Mouse (Mus musculus): ENCODE measurements around the gene Ccna1.

Gene Ccna1

DNA sequence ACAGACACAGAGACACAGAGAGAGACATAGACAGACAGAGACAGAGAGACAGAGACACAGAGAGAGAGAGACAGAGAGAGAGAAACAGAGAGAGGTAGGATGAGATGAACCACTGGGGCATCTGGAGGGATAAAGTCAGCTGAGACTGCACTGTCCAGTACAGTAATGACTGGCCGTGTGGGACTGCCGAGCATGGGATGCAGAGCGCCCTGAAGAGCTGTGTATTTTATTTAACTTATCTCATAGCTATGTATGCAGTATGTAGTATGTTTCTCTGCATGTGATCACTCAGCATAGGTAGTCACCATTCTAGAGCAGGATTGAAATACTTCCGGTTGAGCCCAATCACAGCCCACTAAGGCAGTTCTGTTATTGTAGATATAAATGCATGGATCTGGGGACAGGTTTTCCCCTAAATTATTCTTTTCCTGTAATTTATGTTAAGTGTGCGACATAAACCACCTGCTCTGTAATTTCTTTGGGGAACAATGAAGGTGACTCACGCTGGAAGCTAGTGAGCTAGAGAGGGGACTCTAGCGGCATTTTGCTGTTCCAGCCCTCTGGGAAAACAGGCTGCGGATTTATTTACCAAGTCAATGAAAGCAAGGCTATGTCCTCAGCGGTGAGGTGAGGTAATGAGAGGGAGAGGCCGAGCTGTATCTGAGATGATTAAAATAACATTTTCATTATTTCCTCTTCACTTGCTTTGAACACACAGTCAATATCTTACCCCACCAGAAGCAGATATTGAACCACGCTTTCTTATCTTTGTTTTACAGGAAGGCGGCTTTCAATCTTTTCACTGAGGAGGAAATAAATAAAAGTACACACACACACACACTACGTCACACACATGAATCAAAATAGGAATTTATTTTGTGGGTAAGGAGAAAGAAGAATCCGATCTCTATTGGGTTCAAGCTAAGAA is 10.7 kb upstream of the Ccna1 start:
- no peak for DNase-seq

DNA sequence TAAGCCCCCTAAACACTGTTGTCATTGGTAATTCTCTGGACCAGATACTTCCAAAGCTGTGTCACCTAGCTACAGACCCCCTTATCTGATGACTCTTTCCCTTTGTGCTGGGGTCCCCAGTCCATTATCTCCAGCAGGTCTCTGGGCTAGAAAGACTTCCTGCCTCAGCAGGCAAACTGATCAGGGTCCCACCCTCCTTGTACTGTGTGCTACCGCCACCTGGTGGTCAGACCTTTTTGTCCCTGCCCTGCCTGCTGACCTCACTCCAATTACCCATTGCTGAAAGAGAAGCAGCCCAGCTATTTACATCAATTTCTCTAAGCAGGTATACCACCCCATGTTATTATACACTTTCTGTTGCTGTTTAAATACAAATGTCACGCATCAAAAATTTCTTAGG is 9.1 kb upstream of the Ccna1 start:
- DNase-seq = peak; percentile 50

GRCm38 (mm10) chr3:55062653-55063052 is 7.4 kb upstream of the Ccna1 start:
- no peak for DNase-seq

DNA sequence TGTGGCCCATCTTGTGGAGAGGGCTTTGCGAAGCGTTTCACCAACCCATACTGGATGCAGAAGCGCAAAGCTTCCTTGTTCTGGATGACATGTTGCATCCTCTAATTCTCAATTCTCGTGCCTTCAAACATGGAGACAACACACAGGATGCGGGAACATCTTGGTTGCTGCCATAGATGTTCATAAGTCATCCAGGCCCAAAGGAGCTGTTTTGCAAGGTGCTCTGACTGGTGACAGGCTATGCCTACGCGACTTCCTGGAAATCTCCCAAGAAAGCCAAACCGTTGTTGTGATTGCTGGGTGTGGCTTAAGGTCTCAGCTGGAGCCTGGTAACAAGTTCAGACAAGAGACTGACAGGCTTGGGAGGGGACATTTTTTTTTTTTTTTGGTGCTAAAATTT is 1.1 kb upstream of the Ccna1 start:
- DNase-seq = no peak

DNA sequence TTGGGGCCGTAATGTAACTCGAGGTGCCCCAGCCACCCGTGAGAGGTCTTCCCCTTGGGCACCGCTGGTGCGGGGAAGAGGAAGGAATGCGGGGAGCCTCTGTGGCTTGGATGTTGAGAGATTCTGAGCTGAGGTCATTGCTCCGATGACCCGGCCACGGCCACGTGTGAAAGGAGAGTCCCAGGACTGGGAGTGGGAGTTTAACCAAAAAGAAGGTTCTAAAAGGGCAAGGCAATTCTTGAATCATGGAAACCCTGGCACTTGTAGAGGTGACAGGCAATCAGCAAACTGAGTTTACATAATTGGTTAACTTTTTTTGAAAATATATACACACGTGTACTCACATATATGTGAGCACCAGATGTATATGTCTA is 433 bp upstream of the Ccna1 start:
- no peak for DNase-seq

GRCm38 (mm10) chr3:55054231-55054630 is 1.1 kb downstream of the Ccna1 start:
- no peak for DNase-seq

DNA sequence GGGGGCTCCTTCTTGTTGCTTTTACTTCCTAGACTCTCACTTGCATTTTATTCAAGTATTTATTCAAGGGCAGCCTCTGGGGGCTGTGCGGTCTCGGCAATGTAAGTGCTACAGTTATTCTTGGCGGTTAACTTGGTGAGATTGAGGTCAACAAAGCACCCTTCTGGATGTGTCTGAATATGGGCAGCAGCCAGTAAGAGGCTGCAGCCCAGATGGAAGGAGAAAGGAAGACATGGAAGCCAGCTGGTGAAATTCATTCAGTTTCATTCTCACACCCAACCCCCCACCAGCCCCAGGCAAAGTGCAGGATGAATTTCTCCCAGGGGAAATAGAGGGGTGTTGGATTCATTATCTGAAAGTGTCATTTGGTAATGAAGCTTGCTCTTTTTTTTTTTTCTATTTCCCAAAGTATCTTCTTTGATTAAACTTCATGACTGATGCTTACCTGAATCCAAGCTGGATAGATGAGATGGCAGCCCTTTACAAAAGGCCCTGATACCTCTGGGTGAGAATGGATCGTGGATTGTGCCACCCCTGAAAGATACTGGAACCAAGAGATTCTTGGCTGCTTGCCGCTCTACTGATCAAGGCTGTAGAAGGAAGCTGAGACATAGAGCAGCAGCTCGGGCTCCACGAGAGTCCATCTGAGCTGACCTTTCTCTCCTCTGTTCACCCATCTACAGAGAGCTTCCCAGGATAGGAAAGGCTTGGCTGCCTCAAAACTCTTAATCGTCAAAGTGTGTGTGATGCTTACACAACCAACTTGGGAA is 10.5 kb downstream of the Ccna1 start:
- DNase-seq = peak; percentile 31

DNA sequence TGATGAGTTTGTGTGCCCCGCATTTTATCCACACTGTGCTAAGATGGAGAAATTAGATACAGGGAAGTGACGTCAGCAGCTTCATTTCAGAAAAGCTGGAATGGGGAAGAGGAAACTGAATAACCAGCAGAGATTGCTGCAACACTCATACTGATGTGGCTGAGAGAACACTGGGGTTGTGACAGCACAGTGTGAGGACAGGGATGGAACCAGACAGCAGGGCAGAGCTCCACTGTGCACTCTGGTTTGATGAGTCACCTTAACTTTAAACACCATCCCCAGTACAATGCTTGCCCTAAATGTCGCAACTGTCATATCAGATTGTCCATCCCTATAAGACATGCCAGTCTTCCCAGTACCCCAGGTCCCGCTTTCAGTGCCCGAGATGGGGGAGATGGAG is 17.7 kb downstream of the Ccna1 start:
- DNase-seq = no peak

DNA sequence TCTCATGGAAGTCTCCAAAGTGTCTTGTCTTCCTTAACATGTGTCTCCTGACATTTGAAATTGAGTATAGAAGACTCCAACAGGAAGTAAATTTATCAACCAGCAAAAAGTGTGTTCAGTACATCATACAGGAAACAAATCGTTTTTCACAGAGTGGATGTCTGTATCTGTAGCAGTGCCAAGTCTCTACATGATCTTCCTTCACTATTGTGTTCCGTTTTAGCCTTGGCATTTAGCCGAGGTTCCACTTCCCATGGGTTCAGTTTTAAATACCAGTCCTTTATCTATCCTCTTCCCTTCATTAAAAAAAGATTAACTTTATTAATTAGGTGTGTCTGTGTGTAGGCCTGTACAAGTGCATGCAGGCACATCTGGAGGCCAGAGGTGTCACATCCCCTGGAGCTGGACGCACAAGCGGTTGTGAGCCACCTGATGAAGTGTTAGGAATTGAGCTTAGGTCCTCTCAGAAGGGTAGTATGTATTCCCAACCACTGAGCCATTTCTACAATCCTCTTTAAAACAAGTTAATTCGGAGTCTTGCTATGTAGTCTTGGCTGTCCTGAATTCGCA is 27.9 kb downstream of the Ccna1 start:
- no peak for DNase-seq

DNA sequence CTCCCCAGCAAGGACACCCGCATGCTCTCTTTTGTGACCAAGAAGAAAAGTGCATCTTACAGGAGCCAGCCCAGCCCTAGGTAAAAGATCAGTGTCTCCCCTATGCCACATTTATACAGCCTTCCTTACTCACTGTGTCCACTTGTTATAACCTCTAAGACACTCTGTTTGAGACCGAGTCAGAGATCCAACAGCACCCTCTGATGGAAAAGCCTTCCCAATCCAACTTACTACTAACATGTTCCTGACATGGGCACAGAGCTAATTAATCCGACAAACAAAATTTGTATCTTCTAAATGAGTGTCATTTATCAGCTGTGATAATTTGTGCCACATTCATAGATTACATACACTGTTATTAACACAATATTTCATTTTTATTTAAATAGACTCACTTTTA is 29.8 kb downstream of the Ccna1 start:
- DNase-seq = no peak

GRCm38 (mm10) chr3:55023347-55023746 is 32.0 kb downstream of the Ccna1 start:
- no peak for DNase-seq

GRCm38 (mm10) chr3:55022247-55022646 is 33.1 kb downstream of the Ccna1 start:
- DNase-seq = no peak

GRCm38 (mm10) chr3:55012536-55012935 is 42.8 kb downstream of the Ccna1 start:
- no peak for DNase-seq

DNA sequence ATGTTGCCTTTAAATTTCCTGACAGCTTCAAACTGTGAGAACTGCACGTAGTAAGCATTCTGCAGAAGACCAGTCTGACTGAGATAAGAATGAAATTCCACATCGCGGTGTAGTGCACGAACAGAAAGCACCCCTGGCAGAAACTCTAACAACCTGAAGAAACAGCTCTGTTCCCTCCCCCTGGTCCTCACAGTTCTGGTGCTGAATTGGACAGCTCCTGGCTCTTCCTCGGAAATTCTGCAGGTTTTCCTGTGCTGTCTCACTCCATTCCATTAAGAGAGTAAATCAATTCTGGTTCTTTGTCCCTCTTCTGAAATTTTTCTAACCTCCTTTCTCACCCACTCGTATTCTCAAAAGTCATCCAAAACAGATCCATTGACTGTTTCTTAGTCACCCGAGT is 43.6 kb downstream of the Ccna1 start:
- no peak for DNase-seq

- no peak for DNase-seq
These were observed 46.1 kb downstream of the Ccna1 start for GRCm38 (mm10) chr3:55008965-55009741.

DNA sequence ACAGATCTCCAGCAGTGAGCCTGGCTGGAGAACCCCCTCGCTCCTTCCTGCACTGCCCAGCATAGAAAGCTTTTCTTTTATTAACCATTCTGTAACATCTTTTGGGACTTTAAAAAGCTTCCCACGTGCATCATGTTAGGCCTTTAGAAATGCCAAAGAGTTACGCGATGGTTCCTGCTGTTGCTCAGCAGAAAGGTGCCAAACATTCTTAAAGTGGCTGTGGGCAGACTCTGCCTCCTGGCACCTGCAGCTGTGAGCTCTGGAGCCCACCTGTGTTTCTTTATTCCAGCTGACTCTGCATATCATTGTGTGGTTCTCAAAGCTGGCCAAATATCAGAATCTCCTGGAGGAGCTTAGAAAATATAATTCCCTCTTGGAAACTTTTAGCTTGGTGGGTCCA is 51.3 kb downstream of the Ccna1 start:
- peak; percentile 31 for DNase-seq

- DNase-seq = no peak
These were observed 53.6 kb downstream of the Ccna1 start for GRCm38 (mm10) chr3:55001677-55002076.

Measured in layer of hippocampus, adult 9-11 months (tissue).